Mouse (Mus musculus) adrenal gland, postnatal 36 days (tissue): ENCODE measurements around the gene Sept5. TPM values are rescaled to one million over a fixed set of nuclear protein-coding genes. Genes with fewer than 3 reads are reported as not detected.

Experiments
- DNase-seq, 2 experiments: peaks; one replicate each; pipeline ENCODE4 v3.0.0; 2021; ENCODE audit warnings: mixed read lengths in 1 of 2
- total RNA-seq, 2 experiments: library from RNA; stranded (reverse); gene quantifications; 2 replicates each; pipeline ENCODE4 v1.2.3; 2021

The Sept5 gene
- total RNA-seq, 2 experiments from 2014 or later = 9.6 to 10.9 TPM

DNA sequence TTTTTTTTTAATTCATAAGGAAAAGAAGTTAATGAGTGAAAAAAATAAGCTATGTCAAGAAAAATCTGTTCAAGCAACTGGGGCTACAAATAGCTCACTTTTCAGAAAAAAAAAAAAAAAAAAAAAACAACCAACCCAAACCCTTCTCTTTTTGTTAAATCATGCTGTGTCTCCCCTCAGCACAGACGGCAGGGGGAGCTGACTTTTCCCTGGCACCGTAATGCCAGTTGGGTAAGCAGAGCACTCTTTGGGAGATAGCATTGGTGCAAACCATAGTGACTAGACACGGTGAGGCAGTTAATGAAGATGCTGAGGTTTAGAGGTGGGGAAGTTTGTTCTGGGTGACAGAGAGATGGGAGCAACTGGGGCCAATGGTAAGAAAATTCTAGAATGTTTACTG, 2.3 kb upstream of the Sept5 start:
- no peak for DNase-seq

DNA sequence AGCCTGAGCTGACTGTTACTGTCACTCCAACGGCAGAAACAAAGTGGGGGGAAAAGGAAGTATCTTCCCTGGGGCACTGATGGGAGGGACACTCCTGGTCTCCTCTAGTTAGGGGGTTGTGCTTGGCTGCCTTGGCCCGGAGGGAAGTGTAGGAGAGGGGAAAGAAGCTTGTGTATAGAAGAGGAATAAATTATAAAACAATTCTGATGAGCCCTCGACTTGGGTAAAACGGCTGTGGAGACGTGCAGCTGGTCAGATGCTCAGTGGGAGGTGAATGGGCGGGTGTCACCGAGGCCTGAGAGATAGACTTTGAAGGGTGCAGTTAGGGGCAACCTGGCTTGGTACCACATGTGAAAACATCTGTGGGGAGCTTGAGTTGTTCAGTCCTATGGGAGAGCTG, 1.4 kb upstream of the Sept5 start:
- no peak for DNase-seq

DNA sequence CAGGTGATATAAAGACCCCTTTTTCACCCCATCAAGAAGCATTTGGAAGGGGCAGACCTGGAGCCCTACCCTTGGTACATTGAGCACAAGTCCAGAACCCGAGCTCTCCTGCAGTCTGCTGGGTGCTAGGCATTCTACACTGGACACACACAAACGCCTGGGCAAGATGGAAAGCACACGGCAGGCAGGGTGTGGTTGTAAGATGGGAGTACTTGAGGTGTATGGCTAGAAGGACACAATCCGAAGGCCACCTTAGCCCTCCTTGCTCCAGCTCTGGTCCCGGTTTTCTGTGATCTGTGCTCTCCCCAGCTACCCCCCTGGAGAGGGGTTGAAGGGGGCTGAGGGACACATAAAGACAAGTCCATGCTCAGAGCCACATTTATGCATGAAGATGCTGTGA, 537 bp upstream of the Sept5 start:
- no peak for DNase-seq

DNA sequence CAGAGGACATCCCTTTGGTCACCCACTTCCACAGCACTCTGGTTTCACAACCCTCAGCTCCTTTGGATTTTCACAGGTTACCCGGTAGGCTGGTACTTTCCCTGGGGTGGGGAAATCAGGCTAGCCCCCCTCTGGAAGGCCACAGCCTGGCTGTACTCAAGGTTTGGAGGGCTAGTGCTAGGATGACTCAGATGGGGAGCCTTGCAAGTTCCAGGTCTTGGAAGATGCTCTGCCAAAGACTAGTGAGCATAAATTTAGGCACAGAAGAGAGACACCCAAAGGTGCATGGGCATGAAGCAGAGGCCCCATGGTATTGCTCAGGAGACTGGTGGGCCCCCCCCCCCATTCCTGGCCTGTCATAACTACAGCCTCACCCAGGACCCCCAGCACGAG, 810 bp downstream of the Sept5 start:
- no peak for DNase-seq

DNA sequence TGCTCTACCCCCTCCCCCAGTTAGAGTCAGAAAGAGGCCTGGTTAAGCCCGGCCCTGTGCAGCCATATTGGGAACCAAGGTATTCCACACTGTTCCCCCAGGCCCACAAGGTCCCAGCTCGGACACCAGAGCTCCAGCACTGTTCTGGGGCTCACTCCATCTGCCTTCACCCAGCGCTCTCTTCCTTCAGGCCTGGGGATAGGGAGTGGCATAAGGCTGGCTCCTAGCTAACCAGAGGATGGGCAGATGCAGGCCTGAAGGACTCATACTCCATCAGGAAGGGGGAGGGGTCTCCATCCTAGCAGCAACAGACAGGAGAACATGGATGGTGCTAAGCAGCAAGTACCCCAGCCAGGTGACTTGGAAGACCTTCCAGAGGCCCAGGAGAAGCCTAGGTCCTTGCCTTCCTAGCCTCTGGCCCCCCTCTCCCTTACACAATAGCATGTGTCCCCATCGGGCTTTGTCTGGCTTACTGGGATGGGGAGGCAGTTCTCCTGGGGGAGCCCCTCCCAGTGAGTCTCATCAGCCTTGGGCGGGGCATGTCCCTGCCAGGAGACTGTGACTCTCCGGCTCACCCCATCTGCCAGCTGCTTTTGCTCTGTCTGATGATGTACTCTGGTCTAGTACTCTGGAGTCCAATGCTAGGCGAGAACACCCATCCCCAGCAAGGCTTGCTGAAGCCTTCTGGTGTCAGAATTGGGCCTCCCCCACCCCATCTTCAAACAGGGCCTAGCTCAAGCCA, 1.4 kb downstream of the Sept5 start:
- no peak for DNase-seq

DNA sequence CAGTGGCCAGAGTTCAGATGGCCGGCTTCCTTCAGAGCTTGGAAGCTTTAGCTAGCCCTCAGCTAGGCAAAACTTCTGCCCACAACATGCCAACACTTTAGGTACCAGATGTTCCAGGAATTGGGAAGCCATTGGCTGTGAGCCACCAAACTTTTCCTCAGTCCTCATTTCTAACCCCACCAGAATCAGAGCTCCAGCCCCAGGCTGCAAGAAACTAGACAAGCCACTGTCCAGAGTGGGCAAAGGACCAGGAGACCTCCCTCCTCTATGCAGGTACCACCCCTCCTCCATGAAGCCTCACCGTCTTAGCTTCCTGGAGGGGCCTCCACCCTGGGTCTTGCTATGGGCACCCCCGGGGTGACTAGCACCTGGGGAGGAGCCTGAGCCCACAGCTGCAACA, 2.6 kb downstream of the Sept5 start:
- no peak for DNase-seq

DNA sequence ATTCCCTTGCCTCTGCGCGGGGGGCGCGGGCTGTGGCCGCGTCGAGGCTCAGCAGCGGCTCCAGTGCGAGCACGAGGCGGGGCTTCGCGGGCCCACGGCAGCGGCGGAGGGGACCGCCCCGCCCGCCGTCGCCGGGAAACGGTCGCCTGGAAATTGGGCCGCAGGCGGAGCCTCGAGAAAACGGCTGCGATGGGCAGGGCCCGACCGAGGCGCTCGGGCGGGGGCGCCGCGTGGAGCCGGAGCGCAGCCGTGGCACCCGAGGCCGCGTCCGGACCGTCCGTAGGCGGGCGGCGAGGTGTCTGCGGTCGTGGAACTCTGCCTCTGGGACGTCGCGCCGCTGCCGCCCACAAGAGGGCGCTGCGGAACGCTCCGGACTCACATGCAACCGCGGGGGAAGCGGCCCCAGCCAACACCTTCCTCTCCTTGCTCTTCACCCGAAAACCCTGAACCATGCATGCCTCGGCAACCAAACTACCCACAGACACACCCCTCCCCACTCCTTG, 3.3 kb downstream of the Sept5 start, which contains the start of gene Gm49601:
Gene Gm49601 (minus strand): TSS at position 52 of the 503 bp plus-strand sequence.
- DNase-seq = peak; percentile 88 to 89

DNA sequence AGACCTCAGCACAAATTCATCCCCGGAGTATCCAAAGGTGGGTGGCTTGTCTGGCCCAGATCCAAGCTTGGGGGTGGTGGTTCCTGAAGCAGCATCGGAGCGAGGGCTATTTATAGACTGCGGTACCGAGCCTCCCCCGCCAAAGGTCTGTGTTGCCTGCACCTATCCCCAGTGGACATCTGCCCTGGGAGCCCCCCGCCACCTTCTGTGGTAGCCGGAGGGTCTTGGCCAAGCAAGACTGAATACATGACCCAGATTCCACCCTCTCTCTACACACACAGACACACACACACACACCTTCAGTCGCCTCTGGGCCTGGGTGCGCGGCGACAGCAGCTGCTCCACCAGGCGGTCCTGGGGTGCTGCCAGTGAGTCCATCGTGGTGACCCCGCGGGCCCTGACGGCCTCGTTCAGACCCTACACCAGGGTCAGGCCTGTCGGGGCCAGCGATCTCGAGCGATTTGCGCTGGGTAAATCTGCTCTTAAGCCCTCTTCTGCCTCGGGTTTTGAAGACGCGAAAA, 3.9 kb downstream of the Sept5 start:
- peak; percentile 16 to 25 for DNase-seq

DNA sequence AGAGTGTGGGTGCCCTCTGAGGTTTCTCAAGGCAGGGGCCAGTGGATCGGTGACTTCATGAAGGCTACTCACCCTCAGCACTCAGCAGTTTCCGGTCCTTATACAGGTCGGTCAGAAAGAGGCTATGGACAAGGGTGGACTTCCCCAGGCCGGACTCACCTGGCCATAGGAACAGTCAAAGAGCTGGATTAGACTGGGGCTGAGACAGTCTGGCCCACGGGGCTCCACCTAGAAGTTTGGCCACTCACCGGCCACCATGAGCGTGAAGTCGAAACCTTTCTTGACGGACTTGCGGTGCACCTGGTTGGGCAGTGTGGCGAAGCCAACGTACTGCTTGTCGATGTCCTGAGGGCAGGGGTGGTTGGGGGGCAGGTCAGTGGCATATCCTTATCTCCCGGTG, 4.7 kb downstream of the Sept5 start:
- DNase-seq = no peak

DNA sequence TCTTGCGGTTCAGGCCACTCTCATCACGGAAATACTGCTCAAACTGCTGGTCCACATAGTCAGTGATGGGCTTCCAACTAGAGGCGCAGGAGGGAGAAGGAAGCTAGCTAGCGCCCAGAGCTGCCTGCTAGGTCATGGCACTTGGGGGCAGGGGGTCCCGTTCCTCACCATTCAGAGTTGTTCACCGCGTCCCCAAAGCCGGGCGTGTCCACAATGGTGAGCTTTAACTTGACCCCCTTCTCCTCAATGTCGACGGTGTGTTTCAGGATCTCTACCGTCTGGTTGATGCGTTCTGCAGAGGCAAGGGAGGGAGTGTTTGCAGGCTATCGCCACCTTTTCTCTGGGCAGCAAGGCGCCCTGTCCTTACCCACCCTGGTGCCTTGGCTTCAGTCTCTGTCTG, 5.1 kb downstream of the Sept5 start:
- no peak for DNase-seq

DNA sequence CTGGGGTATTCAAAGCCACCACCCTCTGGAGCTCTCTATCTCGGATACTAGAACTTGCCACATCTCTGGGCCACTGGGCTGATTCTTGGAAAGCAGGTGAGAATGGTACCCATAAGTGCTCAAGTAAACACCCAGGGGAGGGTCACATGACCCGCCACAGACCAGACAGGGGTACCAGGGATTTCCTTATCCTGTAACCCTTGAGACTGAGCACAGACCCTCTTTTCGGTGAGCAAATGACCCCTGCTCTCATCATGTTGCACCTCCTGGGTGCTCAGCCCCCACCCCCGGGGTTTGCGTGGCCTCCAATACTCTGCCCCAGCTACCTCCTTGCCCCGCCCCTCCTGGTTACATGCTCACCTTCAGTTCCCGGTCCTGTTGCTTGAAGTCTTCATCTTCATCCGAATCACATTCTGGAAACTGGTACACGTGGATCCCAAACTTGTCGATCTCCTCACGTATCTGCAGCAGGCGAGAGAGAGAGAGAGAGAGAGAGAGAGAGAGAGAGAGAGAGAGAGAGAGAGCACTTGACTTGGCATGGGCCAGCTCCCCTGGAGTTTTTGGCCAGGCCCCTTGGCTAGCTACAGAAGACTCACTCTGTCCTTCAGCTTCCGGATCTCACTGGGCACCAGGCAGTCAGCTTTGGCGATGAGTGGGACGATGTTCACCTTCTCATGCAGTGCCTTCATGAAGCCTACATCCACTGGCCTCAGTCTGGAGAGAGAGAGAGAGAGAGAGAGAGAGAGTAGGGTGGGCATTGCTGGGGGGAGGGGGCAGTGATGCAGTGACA, 5.8 kb downstream of the Sept5 start:
- no peak for DNase-seq

DNA sequence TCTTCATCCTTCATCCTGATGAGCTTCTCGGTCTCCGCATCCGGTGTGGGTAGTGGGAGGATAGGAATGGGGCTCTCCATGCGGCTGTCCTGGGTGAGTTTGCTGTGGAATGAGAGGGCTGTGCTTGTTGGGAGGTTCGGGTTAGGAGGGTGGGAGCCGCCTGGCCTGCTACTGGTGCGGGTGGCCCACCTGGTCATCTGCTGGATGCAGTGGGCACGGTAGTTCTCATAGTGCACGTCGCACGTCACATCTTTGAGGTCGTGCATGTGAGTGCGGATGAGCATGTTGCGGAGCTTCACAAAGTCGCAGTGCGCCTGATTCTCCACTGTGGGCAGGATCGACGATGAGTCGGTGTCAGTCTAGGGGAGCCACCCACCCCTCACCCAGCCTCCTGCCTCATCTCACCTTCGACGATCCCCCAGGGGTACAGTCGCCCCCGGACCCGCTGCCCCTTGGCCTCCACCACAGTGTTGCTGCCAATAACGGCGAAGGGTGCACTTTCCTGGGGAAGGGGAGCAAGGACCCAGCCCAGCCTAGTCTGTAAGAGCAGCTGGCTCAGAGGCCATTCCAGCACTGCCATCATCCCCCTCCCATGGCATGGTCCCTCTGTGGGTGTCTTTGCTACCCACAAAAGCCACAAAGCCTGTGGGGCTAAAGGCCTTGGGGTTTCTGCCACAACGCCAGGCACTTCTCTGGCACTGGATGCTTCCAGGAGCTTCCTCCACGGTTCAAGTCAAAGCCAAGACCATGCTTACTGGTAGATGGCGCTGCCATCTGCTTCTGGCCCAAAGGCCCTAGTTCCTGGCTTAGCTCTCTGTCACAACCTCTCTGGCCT, 6.6 kb downstream of the Sept5 start:
- DNase-seq = no peak

DNA sequence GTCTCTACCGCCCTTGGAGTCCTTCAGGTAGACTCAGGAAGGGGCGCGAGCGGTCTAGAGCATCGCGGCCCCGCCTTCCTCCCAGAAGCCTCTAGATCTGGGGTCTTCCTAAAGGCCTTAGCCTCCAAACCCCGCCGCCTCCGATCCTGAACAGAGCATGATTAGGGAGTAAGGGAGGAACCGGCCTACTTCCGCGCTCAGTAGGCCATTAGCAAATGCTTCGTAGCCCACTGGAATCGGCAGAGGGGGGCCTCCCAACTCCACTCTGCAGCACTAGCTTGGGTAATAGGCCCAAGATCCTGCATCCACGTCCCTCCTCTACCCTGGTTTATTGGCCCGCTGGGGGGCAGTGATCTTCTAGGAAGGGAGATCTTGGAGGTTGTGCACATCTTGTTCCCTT, 7.7 kb downstream of the Sept5 start, which contains the start of gene Gp1bb:
Gene Gp1bb (minus strand): TSS at position 385 of the 400 bp plus-strand sequence.
- no peak for DNase-seq

DNA sequence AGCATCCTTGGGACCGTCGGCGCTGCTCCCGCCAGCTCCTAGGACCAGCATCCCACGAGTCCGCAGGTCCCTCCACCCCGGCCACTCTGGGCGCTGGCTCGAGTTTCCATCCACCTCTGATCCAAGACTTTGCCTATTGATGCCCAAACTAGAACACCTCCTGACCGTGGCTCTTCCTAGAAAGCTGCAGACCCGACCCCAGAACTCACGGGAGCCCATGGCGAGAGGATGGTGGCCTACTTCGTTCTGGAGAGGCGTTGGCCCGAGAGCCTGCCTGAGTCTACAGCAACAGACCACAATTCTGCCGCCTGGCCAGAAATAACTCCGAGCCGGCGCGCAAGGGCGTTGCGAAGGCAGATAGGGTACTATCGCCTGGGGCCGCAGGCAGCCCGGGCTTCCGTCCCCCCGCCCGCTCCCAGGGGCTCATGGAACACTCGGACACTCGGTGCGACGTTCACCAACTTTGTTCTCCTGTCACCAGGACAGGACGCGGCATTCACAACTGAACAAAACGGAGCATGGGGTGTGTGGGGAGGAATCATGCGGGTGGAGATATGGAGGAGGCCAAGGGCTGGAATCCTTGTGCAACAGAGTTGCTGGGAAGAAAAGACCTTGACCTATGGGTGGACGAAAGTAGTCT, 8.3 kb downstream of the Sept5 start:
- peak in 1 of 2 experiments; percentile 13 for DNase-seq

DNA sequence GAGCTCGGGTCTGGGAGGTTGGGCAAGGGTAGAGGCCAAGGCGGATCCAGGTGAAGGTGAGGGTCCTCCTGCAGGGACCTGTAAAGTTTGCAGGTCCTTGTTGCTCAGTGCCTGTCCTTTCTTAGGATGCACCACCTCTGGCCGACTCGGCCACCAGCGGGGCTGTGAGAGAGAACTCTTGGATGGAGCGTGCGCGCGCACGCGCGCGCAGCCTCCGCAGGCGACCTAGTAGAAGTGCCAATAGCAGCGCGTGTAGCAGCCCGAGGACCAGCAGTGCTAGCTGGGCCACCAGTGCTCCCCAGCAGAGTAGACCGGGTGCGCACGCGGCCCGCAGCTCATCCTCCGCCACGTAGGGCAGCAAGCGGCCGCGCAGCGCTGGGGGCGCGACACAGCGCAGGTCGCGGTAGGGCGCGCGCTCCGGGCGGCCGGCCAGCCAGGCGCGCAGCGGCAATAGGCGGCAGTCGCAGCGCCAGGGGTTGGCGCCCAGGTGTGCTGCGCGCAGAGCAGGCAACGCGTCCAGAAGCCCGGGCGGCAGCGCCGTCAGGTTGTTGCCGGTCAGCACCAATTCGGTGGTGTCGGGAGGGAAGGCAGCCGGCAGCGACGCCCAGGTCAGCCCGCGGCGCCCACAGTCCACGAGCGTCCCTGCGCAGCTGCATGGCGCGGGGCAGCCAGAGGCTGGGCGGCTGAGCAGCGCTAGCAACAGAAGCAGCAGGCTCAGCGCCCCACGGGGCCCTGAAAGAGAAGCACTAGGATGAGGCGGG, 9.0 kb downstream of the Sept5 start:
- DNase-seq = peak; percentile 7 to 25

DNA sequence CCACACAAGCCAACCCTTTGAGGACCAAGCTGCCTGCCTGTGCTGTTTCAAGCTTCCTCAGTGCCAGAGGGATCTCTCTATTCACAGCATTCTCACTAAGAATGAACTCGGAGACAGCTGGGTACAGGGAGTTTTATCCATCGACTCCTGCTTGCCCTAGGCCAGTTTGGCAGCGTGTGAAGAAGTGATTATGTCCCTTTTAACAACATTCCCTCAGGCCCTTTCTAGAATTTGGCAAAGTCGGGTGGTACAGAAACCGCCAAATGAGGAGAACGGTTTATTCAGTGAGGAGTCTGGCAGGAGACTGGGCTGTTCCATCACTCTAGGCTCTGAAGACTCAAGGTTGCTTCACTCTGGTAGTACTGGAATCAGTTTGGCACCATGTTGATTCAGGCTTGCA, 9.6 kb downstream of the Sept5 start:
- no peak for DNase-seq

DNA sequence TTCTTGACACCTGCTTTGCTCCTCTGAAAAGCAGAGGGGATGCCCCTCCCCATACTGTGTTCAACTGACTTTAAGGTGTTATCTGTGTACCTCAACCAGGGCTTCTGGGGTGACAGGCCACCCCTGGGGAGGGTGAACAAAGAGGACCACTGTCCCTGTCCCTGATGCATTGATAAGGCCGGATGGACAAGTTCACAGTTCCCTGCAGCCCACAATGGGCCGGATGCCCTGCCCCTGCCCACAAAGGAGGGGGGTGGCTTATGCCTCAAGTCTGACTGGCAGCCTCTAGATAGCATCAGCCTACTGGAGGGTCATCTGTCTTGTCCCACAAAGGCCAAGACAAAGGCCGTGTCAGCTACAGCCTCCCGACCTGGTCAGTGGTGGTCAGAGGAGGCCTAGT, 10.6 kb downstream of the Sept5 start:
- no peak for DNase-seq

DNA sequence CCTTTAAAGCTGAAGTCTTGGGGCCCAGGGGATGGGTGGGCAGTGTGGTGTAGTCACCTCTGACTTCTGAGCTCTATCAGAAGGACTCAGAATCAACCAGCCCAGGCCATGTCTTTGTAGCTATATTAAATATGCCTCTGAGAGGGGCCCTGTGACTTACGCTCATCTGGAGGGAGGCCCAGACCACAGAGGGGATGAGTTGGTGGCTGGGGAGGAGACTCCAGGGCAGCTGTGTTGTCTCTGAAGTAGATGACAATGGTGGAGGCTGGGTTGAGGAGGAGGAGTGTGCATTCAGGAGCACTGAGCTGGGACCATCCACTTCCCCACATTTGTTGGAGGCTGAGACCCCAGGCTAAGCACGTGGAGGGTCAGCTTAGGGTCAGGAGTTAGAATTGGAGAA, 11.5 kb downstream of the Sept5 start:
- DNase-seq = no peak

DNA sequence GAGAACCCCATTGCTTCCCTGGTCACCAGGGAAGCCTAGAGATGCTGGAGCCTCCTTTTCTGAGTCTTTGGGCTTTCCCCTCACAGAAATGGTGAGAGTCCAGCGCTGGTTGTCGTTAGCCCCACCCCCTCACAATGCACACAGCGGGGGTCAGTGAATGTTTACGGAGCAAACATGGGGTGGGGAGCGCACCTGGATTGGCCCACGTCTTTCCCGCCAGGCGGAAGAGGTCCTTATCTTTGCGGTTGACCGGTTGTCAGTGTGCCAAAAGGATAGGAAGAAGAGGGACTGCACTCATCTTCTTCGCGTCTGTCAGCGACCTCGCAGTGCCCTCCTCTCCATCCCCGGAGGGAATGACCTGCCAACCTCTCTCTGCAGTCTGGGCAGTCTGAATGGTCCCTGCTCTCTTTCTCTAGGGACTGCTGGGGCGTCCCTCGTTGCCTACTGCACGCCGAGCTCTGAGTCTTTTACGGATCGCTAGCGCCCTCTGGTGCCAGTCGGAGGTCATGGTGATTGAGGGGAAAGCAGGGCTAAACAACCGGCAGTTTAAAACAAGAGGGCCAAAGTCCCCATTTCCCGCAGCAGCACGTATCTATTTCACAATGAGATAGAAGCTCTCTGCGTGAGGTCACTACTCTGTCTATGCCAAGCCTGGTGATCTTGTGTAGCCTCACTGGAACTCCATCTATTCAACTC, 12.2 kb downstream of the Sept5 start:
- DNase-seq = peak; percentile 89 to 91

DNA sequence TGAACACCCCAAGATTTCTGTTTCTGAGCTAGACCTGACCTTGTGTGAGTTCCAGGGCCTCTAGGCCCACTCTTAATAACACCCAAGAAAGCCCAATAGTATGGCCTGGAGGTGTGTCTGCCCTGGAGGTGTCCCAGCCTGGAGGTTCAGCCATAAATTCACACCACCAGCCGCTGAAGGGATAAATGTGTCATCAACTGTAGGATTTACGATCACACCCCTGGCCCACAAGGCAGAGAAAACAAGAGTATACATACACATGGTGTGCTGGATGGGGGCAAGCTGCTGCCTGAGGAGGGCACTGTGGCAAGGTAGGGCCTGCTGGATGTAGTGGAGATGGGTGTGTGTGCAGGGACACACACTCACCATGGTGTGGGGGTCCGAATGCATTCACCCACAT, 16.5 kb downstream of the Sept5 start:
- no peak for DNase-seq
